Mouse (Mus musculus): ENCODE results near the gene Fbxo9. TPM values are rescaled to one million over a fixed set of nuclear protein-coding genes. Genes with fewer than 3 reads are reported as not detected.

Gene Fbxo9
- polyA plus RNA-seq, 1 experiment from 2014 or later = 20.8 TPM

DNA sequence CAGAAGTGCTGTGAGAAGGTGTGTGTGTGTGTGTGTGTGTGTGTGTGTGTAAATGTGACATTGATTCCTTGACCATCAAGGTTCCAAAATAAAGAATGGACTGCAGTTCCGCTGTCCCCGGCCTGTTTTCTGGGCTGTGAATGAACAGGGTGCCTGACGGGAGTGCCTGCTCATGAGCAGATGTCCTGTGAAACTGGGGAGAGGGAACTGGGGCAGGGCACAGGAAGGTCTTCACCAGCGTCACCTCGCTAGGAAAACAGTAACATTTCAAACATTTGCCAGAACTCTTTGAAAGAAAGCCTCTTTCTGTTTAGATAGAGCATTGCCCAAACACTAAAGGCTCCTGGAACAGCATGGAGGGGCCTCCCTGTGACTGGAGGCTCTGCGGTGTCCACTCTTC lies 13.1 kb upstream of the Fbxo9 start:
- Histone ChIP-seq H3K4me3 (ENCODE audit: inconsistent target) (no peak overlapping the region), H3K36me3 (ENCODE audit: inconsistent target) (no peaks in the 10 kb centered on the region), H3K27ac (no peak overlapping the region), H3K79me2 (ENCODE audit: inconsistent target) (no peaks in the 10 kb centered on the region)
- 92% methylated on average over 6 of the region's 6 CpGs for WGBS (ENCODE audit: missing documents)

DNA sequence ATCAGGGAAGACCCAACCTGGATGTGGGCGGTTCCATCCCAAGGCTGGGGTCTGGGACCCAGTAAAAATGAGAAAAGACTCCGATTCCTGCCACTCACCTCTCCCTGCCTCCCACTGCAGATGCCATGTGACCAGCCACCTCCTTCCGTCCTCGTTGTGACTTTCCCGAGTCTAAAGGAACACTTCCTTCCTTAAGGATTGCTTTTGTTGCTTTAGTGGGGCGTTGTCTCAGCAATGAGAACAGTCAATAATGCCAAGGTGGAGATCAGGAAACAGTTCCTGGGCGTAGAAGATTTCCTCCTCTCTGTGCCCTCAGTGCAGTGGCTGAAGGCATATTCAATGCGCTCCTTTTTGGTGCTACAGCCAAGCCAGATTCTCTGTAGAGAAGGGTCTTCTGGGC lies 12.5 kb upstream of the Fbxo9 start:
- H3K79me2 ChIP-seq (ENCODE audit: inconsistent target) = no peaks in the 10 kb centered on the region
- no peak overlapping the region for H3K4me3 ChIP-seq (ENCODE audit: inconsistent target)
- H3K27ac ChIP-seq = no peak overlapping the region
- H3K36me3 ChIP-seq (ENCODE audit: inconsistent target) = no peaks in the 10 kb centered on the region
- WGBS (ENCODE audit: missing documents) = 88% methylated on average over 8 of the region's 8 CpGs

DNA sequence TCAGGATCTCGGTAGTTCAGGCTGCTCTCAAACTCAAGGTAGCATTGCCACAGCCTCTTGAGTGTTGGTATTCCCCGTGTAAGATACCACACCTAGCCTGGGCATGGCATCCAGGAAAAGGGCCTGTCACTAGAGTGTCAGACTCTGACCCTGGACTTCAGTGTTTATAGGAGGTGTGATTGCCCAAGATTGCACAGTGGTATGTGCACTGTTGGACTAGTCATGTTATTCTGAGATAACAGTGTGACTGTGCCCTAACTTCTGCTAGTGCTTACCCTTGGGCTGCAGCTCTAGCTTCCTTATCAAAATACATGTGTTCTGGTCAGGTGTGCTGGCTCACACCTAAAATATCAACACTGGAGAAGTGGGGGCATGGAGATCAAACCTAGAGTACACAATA lies 8.8 kb upstream of the Fbxo9 start:
- Histone ChIP-seq H3K36me3 (ENCODE audit: inconsistent target) (no peaks in the 10 kb centered on the region), H3K79me2 (ENCODE audit: inconsistent target) (no peaks in the 10 kb centered on the region), H3K27ac (no peak overlapping the region), H3K4me3 (ENCODE audit: inconsistent target) (no peak overlapping the region)
- WGBS (ENCODE audit: missing documents) = 93% methylated on average over 2 of the region's 2 CpGs

DNA sequence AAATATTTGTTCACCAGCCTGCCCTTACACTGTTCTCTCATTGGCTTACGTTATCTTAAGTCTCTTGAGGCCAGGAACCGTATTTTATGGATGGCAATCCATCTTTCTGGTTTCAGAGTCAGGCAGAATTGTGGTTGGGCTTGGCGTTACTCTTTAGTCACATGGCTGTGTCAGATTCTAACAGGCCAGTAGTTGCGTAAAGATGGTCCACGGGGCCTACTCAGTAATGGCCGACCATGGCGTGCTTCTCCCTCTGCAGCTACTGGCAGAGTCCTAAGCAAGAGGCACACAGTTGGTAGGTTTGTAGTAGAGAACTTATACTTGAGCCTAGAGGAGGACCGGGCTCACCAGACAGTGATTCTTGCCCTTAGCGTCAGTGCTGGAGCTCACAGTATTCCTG lies 6.9 kb upstream of the Fbxo9 start:
- H3K27ac ChIP-seq = no peak overlapping the region
- no peak overlapping the region for H3K4me3 ChIP-seq (ENCODE audit: inconsistent target)
- H3K79me2 ChIP-seq (ENCODE audit: inconsistent target) = no peaks in the 10 kb centered on the region
- H3K36me3 ChIP-seq (ENCODE audit: inconsistent target) = no peaks in the 10 kb centered on the region
- 87% methylated on average over 9 of the region's 9 CpGs for WGBS (ENCODE audit: missing documents)

DNA sequence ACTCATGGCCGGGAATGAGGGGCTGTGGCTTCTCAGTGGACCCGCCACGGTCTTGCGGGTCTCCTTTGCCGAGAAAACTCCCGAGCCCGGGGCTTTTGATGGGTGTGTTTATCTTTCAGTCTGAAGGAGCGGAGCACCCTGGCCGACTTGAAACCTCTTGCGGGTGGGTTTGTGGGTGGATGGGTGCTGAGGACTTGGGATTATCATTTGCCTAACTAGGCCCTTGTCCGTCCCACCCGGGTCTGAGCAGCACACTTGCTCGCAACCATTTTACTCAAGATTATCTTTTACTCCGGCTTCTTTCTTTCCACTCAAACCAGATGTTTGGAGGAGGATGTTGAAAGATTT lies 4.6 kb upstream of the Fbxo9 start:
- H3K4me3 ChIP-seq (ENCODE audit: inconsistent target) = peak overlapping the region; percentile 50
- H3K27ac ChIP-seq = no peak overlapping the region
- H3K36me3 ChIP-seq (ENCODE audit: inconsistent target) = no peaks in the 10 kb centered on the region
- H3K79me2 ChIP-seq (ENCODE audit: inconsistent target) = no peaks in the 10 kb centered on the region
- WGBS (ENCODE audit: missing documents) = 3% methylated on average over 14 of the region's 14 CpGs

DNA sequence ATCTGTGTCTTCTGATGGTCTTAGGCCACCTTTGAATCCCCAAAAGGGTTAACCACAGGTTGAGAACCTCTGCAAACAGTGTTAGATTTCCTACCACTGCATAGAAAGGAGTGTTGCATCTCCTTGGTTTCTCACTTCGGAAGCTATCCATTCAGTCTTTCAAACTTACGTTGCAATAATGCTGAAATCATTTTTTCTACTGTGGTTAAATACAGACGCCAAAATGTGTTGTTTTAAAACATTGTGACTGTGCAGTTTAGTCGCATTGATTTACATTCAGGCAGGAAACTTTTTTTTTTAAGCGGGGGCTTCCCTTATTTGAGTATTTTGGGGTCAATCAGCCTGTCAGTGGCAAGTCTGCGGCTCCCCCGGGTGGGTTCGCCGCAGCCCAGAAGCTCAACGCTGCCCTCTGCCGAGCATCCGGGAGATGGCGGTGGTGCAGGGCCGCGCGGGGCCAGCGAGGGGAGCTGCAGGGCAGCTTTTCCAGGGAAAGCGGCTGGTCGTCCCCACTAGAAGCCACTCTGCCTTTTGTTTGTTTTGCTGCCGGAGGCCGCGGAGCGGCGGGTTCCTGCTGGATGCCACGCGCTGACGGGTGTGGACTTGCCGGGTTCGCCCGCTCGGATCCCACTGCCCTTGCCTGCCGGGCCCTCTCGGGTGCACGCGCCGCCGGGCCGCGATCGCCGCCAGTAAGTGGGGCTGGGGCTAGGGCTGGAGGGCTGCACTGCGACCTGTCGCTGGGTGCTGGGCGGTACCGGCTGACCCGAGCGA lies 4.1 kb upstream of the Fbxo9 start:
- Histone ChIP-seq H3K4me3 (ENCODE audit: inconsistent target) (peak overlapping the region; percentile 50), H3K79me2 (ENCODE audit: inconsistent target) (peaks cover under 1% of the 10 kb centered on the region; the same call in 1 of the 2 replicates), H3K27ac (no peak overlapping the region), H3K36me3 (ENCODE audit: inconsistent target) (no peaks in the 10 kb centered on the region)
- 2% methylated on average over 40 of the region's 47 CpGs for WGBS (ENCODE audit: missing documents)

DNA sequence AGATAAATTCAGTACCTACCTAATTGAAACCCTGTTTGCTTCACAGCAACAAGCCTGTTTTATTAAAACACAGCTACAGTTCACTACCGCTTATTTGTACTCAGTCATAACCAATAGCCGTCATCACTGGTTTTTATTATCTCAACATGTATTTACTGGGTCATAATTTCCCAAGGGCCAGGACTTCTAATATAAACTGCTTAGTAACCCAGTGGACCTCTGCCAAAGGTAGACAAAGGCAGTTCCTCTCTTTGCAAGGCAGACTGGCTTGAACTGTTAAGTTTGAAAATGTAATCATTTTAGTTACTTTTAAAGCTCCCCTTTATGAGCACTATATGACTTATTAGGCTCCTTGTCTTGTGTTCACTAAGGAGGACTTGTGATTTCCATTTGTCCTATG lies 2.6 kb upstream of the Fbxo9 start:
- Histone ChIP-seq H3K27ac (no peak overlapping the region), H3K4me3 (ENCODE audit: inconsistent target) (no peak overlapping the region), H3K36me3 (ENCODE audit: inconsistent target) (no peaks in the 10 kb centered on the region), H3K79me2 (ENCODE audit: inconsistent target) (peaks cover 15% of the 10 kb centered on the region)
- 50% methylated on average over 2 of the region's 2 CpGs for WGBS (ENCODE audit: missing documents)

DNA sequence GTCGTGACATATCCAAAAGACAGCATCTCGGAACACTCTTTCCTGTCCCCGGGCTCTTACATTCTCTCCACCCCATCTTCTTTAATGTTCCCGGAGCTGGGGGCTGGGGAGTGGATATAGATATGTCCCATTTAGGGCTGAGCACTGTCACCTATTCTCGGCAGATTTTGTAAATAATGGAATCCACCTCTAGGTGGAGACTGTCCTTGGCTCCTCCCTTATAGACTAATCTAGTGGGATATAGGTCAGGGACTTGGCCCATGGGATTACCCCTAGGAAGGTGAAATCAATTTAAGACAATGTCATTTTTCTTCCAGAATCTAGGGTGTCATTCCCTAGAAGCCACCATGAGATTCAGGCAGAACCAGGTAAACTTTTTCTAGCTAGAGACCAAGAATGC lies 791 bp upstream of the Fbxo9 start:
- peak overlapping the region; percentile 62 for H3K4me3 ChIP-seq (ENCODE audit: inconsistent target)
- H3K79me2 ChIP-seq (ENCODE audit: inconsistent target) = peaks cover 33% of the 10 kb centered on the region
- no peak overlapping the region for H3K27ac ChIP-seq
- no peaks in the 10 kb centered on the region for H3K36me3 ChIP-seq (ENCODE audit: inconsistent target)
- WGBS (ENCODE audit: missing documents) = 64% methylated on average over 5 of the region's 5 CpGs

DNA sequence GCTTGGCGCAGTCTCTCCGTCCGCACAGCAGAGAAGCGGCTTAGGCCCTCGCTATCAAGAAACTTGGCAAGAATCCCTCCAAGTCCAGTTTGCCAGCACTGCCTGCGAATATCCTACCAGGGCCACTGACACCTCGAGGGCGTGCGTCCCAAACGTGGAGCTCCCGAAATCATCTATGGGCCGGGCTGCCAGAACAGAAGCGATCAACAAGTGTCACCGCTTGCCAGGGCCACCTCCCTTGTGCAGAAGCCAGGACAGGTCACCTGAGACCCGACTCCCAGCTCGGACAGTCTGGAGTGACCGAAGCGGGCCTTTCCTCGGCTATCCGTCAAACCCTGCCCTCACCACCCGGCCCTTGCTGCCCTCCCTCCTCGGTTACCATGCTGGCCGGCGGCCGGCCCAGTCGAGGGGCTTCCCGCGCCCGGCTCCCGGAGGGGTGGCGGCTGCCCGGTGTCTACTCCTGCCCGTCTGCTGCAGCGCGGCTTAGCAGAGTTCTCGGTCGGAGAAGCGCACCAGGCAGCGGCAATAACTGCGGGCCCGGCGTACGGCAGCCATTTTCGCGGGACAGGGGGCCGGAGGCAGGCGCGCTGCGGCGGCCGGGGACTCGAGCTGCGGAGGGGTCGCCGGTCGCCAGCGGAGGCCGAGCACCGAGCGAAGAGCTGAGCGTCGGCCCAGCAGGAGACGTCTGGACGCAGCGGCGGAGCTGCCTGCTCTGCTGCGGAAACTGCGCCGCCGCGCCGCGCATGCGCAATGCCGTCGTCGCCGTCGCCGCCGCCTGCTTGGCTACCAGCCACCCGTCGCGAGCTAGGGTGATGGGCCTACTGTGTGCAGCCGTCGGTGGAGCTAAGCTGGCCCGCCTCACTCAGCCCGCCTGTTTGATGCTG lies 711 bp downstream of the Fbxo9 start:
- H3K27ac ChIP-seq = peak overlapping the region; percentile 84
- H3K79me2 ChIP-seq (ENCODE audit: inconsistent target) = peaks cover 48% of the 10 kb centered on the region
- no peaks in the 10 kb centered on the region for H3K36me3 ChIP-seq (ENCODE audit: inconsistent target)
- H3K4me3 ChIP-seq (ENCODE audit: inconsistent target) = peak overlapping the region; percentile 81
- WGBS (ENCODE audit: missing documents) = under 1% methylated on average over 87 of the region's 88 CpGs

DNA sequence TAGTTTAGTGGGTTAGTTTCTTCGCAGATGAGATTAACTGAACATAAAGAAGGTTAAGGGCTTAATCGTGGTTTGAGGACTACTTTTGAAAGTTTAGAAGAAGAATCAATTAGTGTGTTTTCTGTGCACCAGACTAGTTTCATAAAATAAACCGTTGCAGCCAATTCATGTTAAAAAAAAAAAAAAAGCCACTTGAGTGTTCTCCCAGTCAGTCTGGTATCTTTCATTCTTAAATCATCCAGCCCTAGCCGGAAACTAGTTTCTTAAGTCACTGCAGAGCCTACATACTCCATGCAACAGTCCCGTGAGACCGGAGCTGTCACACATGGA lies 1.3 kb downstream of the Fbxo9 start:
- H3K36me3 ChIP-seq (ENCODE audit: inconsistent target) = no peaks in the 10 kb centered on the region
- peak overlapping the region; percentile 35; the same call in 1 of the 2 replicates for H3K27ac ChIP-seq
- 6% methylated on average over 6 of the region's 6 CpGs for WGBS (ENCODE audit: missing documents)
- peak overlapping the region; percentile 81 for H3K4me3 ChIP-seq (ENCODE audit: inconsistent target)
- H3K79me2 ChIP-seq (ENCODE audit: inconsistent target) = peaks cover 54% of the 10 kb centered on the region

DNA sequence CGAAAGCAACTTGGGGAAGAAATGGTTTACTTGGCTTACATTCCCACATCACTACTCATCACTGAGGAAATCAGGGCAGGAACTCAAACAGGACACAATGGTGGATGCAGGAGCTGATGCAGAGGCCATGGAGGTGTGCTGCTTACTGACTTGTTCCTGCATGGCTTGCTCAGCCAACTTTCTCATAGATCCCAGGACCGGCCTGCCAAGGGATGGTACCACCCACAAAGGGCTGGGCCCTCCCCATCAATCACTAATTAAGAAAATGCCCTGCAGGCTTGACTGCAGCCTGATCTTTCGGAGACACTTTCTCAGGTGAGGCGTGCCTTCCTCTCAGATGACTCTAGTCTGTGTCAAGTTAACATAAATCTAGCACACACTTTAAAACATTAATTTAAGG lies 2.0 kb downstream of the Fbxo9 start:
- no peak overlapping the region for H3K27ac ChIP-seq
- no peaks in the 10 kb centered on the region for H3K36me3 ChIP-seq (ENCODE audit: inconsistent target)
- H3K4me3 ChIP-seq (ENCODE audit: inconsistent target) = no peak overlapping the region
- WGBS (ENCODE audit: missing documents) = 75% methylated on average over 3 of the region's 4 CpGs
- peaks cover 58% of the 10 kb centered on the region for H3K79me2 ChIP-seq (ENCODE audit: inconsistent target)

DNA sequence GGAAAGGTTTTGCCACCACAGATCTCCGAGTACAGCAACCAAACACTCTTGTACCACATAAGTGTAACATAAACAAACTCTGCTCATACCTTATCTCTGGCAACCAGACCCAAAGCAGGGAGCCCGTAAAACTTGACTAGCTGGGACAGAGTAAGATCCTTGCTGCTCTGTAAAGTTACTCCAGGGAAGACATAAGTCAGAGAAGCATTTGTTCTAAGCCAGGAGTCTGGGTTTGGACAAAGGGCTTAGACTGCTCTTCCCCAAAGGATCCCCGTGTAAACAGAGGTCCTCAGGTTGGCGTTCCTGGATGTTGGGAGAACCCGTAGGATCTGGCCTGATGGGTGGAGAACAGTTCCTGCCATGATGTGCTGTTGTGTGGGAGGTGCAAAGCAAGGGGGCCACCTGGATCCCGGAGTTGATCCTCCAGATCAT lies 3.3 kb downstream of the Fbxo9 start:
- Histone ChIP-seq H3K4me3 (ENCODE audit: inconsistent target) (no peak overlapping the region), H3K36me3 (ENCODE audit: inconsistent target) (no peaks in the 10 kb centered on the region; the same call in 1 of the 2 replicates), H3K27ac (no peak overlapping the region), H3K79me2 (ENCODE audit: inconsistent target) (peaks cover 58% of the 10 kb centered on the region)
- WGBS (ENCODE audit: missing documents) = 66% methylated on average over 6 of the region's 6 CpGs

DNA sequence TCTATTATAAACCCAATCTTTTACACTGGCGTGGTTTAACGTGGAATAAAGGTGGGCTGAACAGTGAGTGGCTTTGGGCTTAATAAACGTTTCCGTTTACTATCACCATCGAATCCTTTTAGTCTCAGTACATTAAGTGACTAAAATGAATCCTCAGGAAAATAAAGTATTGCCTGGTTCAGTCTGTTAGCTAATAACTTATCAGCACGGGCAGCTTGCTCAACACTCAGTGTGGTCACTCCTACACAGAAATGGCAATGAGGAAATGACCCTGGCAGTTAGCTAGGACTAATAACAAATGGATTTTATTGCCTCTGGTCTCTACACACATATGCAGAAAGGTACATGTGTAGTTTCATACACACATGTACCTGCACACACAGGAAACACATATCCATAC lies 3.9 kb downstream of the Fbxo9 start:
- 29% methylated on average over 6 of the region's 6 CpGs for WGBS (ENCODE audit: missing documents)
- H3K36me3 ChIP-seq (ENCODE audit: inconsistent target) = no peaks in the 10 kb centered on the region; the same call in 1 of the 2 replicates
- H3K79me2 ChIP-seq (ENCODE audit: inconsistent target) = peaks cover 58% of the 10 kb centered on the region
- H3K4me3 ChIP-seq (ENCODE audit: inconsistent target) = no peak overlapping the region
- H3K27ac ChIP-seq = no peak overlapping the region

DNA sequence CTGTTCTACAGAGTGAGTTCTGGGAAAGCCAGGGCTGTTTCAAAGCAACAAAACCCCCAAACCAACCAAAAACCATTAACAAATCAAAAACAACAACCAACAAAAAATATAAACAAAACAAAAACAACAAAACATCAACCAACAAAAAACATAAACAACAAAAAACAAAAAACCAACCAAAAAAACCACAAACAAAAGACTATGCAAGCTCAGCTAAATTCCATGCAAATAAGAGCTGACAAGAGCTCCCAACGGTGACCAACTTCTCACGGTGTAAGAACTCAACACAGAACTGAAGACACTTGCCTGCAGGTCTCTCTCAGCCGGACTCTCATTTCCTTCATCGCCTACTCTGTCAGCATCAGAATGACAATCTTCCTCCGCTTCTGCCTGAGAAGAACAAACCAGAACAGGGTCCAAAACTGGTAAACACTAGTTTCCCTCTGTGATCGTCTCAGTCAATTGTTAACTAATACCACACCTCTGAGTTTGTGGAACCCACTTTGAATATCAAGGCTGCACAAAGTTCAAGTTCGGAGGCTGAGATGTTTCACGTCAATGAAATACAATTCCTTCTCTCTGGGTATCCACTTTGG lies 4.8 kb downstream of the Fbxo9 start:
- Histone ChIP-seq H3K36me3 (ENCODE audit: inconsistent target) (peaks cover 6% of the 10 kb centered on the region), H3K27ac (no peak overlapping the region), H3K79me2 (ENCODE audit: inconsistent target) (peaks cover 58% of the 10 kb centered on the region), H3K4me3 (ENCODE audit: inconsistent target) (no peak overlapping the region)
- WGBS (ENCODE audit: missing documents) = 88% methylated on average over 8 of the region's 8 CpGs

DNA sequence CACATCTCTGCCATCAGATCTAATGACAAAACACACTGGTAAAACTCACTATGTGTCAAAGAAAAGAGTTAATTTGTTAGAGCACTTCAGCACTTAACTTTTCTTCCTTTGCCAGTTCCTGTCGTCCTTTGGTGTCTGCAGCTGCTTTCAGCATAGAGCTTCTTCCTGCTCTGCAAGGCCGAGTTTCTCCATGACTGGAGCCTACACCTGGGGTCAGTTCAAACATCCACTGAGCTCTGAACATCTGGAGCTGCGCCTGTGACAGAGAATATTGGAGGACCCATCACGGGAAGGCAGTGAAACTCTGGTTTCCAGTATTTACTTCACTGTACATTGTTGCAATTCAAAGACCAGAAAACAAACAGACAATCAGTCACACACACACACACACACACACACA lies 7.4 kb downstream of the Fbxo9 start:
- H3K27ac ChIP-seq = no peak overlapping the region
- WGBS (ENCODE audit: missing documents) = 24% methylated on average over 4 of the region's 4 CpGs
- H3K4me3 ChIP-seq (ENCODE audit: inconsistent target) = no peak overlapping the region
- peaks cover 32% of the 10 kb centered on the region for H3K36me3 ChIP-seq (ENCODE audit: inconsistent target)
- H3K79me2 ChIP-seq (ENCODE audit: inconsistent target) = peaks cover 43% of the 10 kb centered on the region
